Mouse (Mus musculus): ENCODE measurements around the gene Ccdc54.

Gene Ccdc54

GRCm38 (mm10) chr16:50542554-50543333 lies 48.2 kb downstream of the Ccdc54 start:
- no peak for DNase-seq (ENCODE audit: low spot score in 2 of 2)
